Mouse (Mus musculus) cerebellum, adult 9-11 months (tissue): ENCODE data around the gene Tmtc1.

Experiments used
- DNase-seq: peaks from one replicate; pipeline ENCODE4 v3.0.0; 2022

The Tmtc1 gene

GRCm38 (mm10) chr6:148443726-148444701 lies at the start of gene Tmtc1:
TSS of gene Tmtc1 (minus strand) at chr6:148444389.
- DNase-seq, result peak; percentile 24

DNA sequence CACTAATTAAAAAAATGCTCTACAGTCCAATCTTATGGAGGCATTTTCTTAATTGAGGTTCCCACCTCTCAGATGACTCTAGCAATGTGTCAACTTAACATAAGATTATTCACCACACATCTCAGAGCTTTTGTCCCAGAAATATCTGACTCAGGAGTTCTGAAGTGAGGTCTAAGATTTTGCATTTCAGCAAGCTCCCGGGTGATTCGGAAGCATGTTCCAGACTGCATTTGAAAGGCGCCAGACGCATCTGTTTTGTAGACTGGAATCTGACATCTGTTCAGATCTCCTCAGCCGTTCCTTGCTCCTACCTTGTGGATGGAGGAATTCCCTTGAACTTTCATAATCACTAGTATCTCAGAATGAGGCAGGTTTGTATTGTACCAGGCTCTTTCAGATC lies 47.7 kb upstream of the Tmtc1 start:
- no peak for DNase-seq

- DNase-seq, result no peak
Measured at GRCm38 (mm10) chr6:148486756-148487155, 42.6 kb upstream of the Tmtc1 start.

GRCm38 (mm10) chr6:148481894-148482293 lies 37.7 kb upstream of the Tmtc1 start:
- no peak for DNase-seq

DNA sequence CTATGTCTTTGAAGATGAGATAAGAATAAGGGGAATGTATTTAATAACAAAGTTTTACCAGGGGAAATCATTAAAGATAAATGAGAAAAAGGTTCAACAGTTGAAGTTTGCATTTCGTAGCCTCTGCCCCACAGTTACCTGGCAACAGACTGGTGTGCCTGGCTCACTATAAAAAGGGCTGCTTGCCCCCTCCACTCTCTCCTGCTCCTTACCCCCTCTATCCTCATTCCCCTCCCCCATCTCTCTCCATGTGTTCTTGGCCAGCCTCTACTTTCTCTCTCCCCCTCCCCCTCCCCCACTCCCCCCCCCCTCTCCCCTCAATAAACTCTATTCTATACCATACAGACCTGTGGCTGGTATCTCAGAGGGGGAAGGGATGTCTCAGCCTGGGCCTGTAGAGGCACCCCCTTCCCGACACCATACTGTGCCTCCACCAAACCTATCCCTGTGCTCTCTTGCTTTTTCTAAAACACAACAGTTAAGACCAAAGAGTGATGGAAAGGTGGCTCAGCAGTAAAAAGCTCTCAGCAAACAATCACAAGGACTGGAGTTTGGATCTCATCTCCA lies 35.6 kb upstream of the Tmtc1 start:
- DNase-seq, result no peak

DNA sequence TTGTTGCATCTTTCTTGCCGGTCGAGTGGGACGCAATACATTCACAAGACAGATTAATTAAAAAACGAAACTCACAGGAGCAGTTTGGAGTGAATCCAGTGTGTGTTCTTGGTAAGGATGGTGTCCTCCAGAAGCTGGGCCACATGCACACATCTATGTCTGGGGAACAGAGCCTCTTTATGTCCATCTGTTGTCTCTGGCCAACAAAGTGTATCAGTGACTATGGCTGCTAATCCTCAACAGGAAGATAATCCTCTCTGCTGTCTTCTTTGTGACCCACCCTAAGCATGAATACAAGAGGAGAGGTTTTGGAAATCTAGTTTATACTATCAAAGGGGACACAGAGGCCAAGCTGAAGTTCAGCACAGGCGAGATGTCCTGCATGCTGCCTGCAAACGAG lies 34.2 kb upstream of the Tmtc1 start:
- DNase-seq, result no peak

- no peak for DNase-seq
Measured at GRCm38 (mm10) chr6:148472289-148472688, 28.1 kb upstream of the Tmtc1 start.

DNA sequence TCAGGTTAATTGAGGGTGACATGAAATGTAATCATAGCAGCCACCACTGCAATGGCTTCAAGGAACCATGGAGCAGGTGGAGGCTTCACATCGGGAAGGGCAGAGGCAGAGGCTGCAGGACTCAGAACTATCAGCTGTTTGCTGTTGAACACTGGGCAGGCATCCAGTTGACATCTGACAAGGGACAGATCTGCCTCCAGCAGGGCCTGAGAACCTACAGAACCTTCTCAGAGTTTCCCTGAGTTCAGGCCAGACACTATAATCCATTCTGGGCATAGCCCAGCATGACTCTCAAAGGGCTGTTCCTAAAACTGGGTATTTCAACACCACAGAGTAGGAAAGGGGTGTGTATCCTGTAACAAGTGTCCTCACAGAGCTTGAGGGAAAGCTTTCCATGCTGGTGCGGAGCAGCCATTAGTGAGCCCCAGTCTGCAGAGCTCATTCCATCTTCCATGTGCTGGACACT lies 23.8 kb upstream of the Tmtc1 start:
- no peak for DNase-seq

GRCm38 (mm10) chr6:148467170-148467921 lies 23.2 kb upstream of the Tmtc1 start:
- no peak for DNase-seq

GRCm38 (mm10) chr6:148459636-148460035 lies 15.4 kb upstream of the Tmtc1 start:
- DNase-seq, result no peak

DNA sequence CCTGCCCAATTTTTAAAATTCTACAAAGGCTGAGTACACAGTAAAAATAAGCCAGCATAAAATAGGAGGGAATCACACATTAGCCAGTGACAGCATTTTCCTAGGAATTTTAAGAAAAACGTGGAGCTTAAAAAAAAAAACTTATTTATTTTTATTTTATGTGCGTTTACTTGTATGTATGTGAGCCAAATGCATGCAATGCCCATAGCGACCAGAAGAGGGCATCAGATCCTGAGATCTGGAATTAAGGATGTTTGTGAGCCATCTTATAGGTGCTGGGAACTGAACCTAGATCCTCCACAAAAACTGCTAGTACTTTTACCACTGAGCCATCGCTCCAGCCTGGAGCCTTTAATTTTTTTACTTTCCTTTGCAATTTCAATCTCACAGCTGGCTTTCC lies 11.3 kb upstream of the Tmtc1 start:
- no peak for DNase-seq

- no peak for DNase-seq
Measured at GRCm38 (mm10) chr6:148454740-148455139, 10.6 kb upstream of the Tmtc1 start.

GRCm38 (mm10) chr6:148448151-148448550 lies 4.0 kb upstream of the Tmtc1 start:
- no peak for DNase-seq

- DNase-seq, result no peak
Measured at GRCm38 (mm10) chr6:148446113-148446512, 1.9 kb upstream of the Tmtc1 start.

DNA sequence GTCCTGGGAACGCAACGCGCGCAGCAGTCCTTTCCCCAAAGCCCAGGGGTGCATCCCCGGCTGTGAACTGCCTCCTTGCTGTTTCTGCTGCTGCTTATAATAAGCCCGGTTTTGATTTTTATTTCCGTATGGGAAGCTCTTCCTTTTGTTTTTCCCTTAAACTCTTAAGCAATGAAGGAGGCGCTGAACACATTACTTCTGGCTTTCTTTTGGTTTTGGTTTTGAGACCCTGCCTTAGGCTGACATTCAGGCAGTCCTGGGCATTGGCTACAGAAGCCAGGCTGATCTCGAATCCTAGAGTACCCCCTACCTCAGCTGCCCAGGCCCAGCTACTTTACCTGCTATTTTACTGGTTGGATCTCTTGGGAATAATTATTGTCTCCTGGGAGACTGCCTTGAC lies 607 bp upstream of the Tmtc1 start:
- no peak for DNase-seq

GRCm38 (mm10) chr6:148443291-148443725 lies 881 bp downstream of the Tmtc1 start:
- DNase-seq, result no peak

DNA sequence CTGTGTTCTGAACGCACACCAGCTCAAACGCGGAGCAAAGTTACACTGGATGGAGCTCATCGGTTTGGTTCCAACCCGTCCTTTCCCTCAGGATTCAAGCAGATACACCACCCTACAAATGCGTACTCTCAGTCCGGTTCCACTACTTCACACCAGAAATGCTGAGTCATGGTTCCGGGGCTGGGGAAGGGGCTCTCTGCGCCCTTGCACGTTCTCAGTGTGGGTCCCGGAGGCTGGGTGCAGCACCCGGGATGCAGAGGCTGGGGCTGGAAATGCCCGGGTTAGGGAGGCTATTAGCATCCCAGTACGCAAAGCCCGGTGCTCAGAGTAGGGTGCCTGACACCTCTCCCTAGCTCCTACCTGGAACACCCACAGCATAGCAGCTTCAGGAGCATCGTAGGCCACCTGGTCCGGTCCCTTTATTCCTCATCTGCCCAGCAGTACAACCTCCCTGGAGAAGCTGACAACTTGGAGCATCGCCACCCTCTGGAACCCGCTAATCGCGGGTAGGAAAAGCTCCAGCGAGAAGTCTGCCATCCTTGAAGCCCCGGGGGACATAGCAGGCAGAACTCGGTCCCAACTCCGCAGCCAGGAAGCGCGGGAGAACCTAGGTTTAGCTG lies 1.4 kb downstream of the Tmtc1 start:
- no peak for DNase-seq

GRCm38 (mm10) chr6:148441871-148442270 lies 2.3 kb downstream of the Tmtc1 start:
- DNase-seq, result no peak

GRCm38 (mm10) chr6:148439101-148439500 lies 5.1 kb downstream of the Tmtc1 start:
- no peak for DNase-seq

DNA sequence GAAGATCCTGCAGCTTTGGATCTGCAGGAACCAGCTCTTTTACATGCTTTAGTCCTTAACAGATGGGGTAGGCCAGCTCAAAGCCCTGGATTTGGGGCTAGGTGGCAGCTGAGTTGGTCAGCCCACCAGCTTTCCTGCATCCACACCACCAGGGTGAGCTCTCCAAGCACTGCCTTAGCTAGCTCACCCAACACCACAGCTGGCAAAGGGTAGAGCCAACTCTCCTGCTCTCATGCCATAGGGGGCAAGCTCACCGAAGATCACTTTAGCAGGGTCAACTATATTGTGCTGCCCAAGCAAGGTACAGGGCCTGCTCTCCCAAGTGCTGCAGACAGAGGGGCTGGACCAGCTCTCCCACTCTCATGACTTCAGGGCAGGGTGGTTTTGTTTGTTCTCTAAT lies 6.6 kb downstream of the Tmtc1 start:
- DNase-seq, result no peak

- DNase-seq, result no peak
Measured at GRCm38 (mm10) chr6:148436441-148437001, 7.7 kb downstream of the Tmtc1 start.

- DNase-seq, result no peak
Measured at GRCm38 (mm10) chr6:148421577-148421976, 22.6 kb downstream of the Tmtc1 start.

GRCm38 (mm10) chr6:148420387-148420786 lies 23.8 kb downstream of the Tmtc1 start:
- DNase-seq, result no peak
